In genomic region chr2:180222250-180222649, GRCm38 (mm10) we compare ENCODE assay signal across 8 mouse cellular contexts. TPM values are rescaled to one million over a fixed set of nuclear protein-coding genes. Genes with fewer than 3 reads are reported as not detected.
A peak's percentile ranks its signal among the peaks of the same experiment; 100 is the strongest.
DNase-seq lines count a peak whose midpoint lies in the region; ATAC-seq and TF ChIP-seq lines count a peak whose summit lies in the region.

No protein-coding gene starts in this region.

- no peak overlapping the region for H3K9ac ChIP-seq in hindbrain, embryonic 16.5 days (ENCODE audit: low read depth, low read length)
- no peak overlapping the region for H3K9ac ChIP-seq in intestine, postnatal 0 days (ENCODE audit: low read depth, low read length)

- peaks cover 92% of the 10 kb centered on the region for H3K4me1 ChIP-seq in hindbrain, embryonic 10.5 days (replicated peaks)
- H3K4me1 ChIP-seq in hindbrain, embryonic 16.5 days (ENCODE audit: control insufficient read depth, insufficient read depth, low read depth, low read length), result peaks cover 24% of the 10 kb centered on the region
- peaks cover 87% of the 10 kb centered on the region for H3K4me1 ChIP-seq in embryonic facial prominence, embryonic 10.5 days
- H3K4me1 ChIP-seq in intestine, postnatal 0 days (replicated peaks; ENCODE audit: control insufficient read depth, insufficient read depth, low read length), result peaks cover 5% of the 10 kb centered on the region

- peaks cover 45% of the 10 kb centered on the region for H3K27me3 ChIP-seq in hindbrain, embryonic 10.5 days (ENCODE audit: insufficient read depth, poor library complexity, severe bottlenecking)
- peaks cover 24% of the 10 kb centered on the region for H3K27me3 ChIP-seq in hindbrain, embryonic 16.5 days (replicated peaks; ENCODE audit: control insufficient read depth, insufficient read depth, low read length)
- H3K27me3 ChIP-seq in embryonic facial prominence, embryonic 10.5 days (replicated peaks; ENCODE audit: low read depth, poor library complexity, severe bottlenecking), result peaks cover 53% of the 10 kb centered on the region
- peaks cover 4% of the 10 kb centered on the region; the same call in 1 of the 2 replicates for H3K27me3 ChIP-seq in intestine, postnatal 0 days (replicated peaks; ENCODE audit: control insufficient read depth, insufficient read depth, low read length)

- TF ChIP-seq CTCF in intestine, postnatal 0 days (IDR thresholded peaks at IDR 0.05; ENCODE audit: low read depth), result peak; percentile 69

- WGBS in hindbrain, embryonic 10.5 days, result 14% methylated on average over 6 of the region's 6 CpGs
- WGBS in hindbrain, embryonic 16.5 days, result 16% methylated on average over 6 of the region's 6 CpGs
- WGBS in embryonic facial prominence, embryonic 10.5 days, result 9% methylated on average over 6 of the region's 6 CpGs
- 5% methylated on average over 6 of the region's 6 CpGs for WGBS in intestine, postnatal 0 days

- H3K27ac ChIP-seq in hindbrain, embryonic 10.5 days, result 0 out of 2 replicates have a peak overlapping the region, but pooled peaks have one; percentile 45
- no peak overlapping the region for H3K27ac ChIP-seq in hindbrain, embryonic 16.5 days (ENCODE audit: low read depth, low read length)
- peak overlapping the region; percentile 16; the same call in 1 of the 2 replicates for H3K27ac ChIP-seq in embryonic facial prominence, embryonic 10.5 days (replicated peaks)
- H3K27ac ChIP-seq in intestine, postnatal 0 days (ENCODE audit: low read depth, low read length), result no peak overlapping the region

- peak; percentile 52 for DNase-seq in hindbrain, embryonic 10.5 days (ENCODE audit: low spot score)
- DNase-seq in embryonic facial prominence, embryonic 10.5 days (ENCODE audit: low spot score), result peak; percentile 70
- DNase-seq in lung, postnatal 10 days, result peak; percentile 75
- no peak for DNase-seq in natural killer cell, adult 2 months (ENCODE audit: low spot score in 2 of 2)
- DNase-seq in cerebellum, adult 9-11 months, result no peak

- no peaks in the 10 kb centered on the region for H3K9me3 ChIP-seq in hindbrain, embryonic 10.5 days
- H3K9me3 ChIP-seq in hindbrain, embryonic 16.5 days (ENCODE audit: control insufficient read depth, low read length), result no peaks in the 10 kb centered on the region
- no peaks in the 10 kb centered on the region for H3K9me3 ChIP-seq in embryonic facial prominence, embryonic 10.5 days
- no peaks in the 10 kb centered on the region for H3K9me3 ChIP-seq in intestine, postnatal 0 days (ENCODE audit: control insufficient read depth)

- ATAC-seq in hindbrain, embryonic 16.5 days, result no peak
- ATAC-seq in intestine, postnatal 0 days, result peak; percentile 27; the same call in 1 of the 2 replicates
- no peak for ATAC-seq in frontal cortex, adult (ENCODE audit: low TSS enrichment)

- no peak overlapping the region for H3K4me2 ChIP-seq in hindbrain, embryonic 16.5 days (ENCODE audit: low read length)
- no peak overlapping the region; the same call in 1 of the 2 replicates for H3K4me2 ChIP-seq in intestine, postnatal 0 days (replicated peaks; ENCODE audit: low read depth)

- H3K36me3 ChIP-seq in hindbrain, embryonic 10.5 days, result 0 out of 2 replicates have a peak, but pooled peaks cover 3% of the 10 kb centered on the region
- no peaks in the 10 kb centered on the region for H3K36me3 ChIP-seq in hindbrain, embryonic 16.5 days (ENCODE audit: control insufficient read depth, insufficient read depth, low read length)
- peaks cover 7% of the 10 kb centered on the region; the same call in 1 of the 2 replicates for H3K36me3 ChIP-seq in embryonic facial prominence, embryonic 10.5 days (replicated peaks)
- H3K36me3 ChIP-seq in intestine, postnatal 0 days (ENCODE audit: control insufficient read depth, insufficient read depth), result no peaks in the 10 kb centered on the region

- H3K4me3 ChIP-seq in hindbrain, embryonic 10.5 days, result no peak overlapping the region
- H3K4me3 ChIP-seq in hindbrain, embryonic 16.5 days (ENCODE audit: low read length), result no peak overlapping the region
- peak overlapping the region; percentile 80; the same call in 1 of the 2 replicates for H3K4me3 ChIP-seq in embryonic facial prominence, embryonic 10.5 days
- no peak overlapping the region for H3K4me3 ChIP-seq in intestine, postnatal 0 days (ENCODE audit: low read depth, low read length)

RNA-seq across cellular contexts. Expression of gene Lama5, which starts 3.4 kb away (rescaled TPM):
- polyA plus RNA-seq in hindbrain, embryonic 10.5 days (2016; fragmentation: Nextera tagmentation; extraction: Ambion mirVana), result 7.2 and 10.8 TPM in 2 replicates
- polyA plus RNA-seq in hindbrain, embryonic 16.5 days (2015; fragmentation: Nextera tagmentation; extraction: Ambion mirVana), result 2.2 and 3.5 TPM in 2 replicates
- polyA plus RNA-seq in embryonic facial prominence, embryonic 10.5 days (2016; fragmentation: Nextera tagmentation; extraction: Ambion mirVana), result 19.6 and 25.3 TPM in 2 replicates
- 19.8 and 23.5 TPM in 2 replicates for polyA plus RNA-seq in intestine, postnatal 0 days (2015; fragmentation: Nextera tagmentation; extraction: Ambion mirVana)

RNA-seq across cellular contexts. Expression of gene Rps21, which starts 34.9 kb away (rescaled TPM):
- polyA plus RNA-seq in hindbrain, embryonic 10.5 days (2016; fragmentation: Nextera tagmentation; extraction: Ambion mirVana), result 440 and 510 TPM in 2 replicates
- polyA plus RNA-seq in hindbrain, embryonic 16.5 days (2015; fragmentation: Nextera tagmentation; extraction: Ambion mirVana), result 271 and 282 TPM in 2 replicates
- 569 and 585 TPM in 2 replicates for polyA plus RNA-seq in embryonic facial prominence, embryonic 10.5 days (2016; fragmentation: Nextera tagmentation; extraction: Ambion mirVana)
- polyA plus RNA-seq in intestine, postnatal 0 days (2015; fragmentation: Nextera tagmentation; extraction: Ambion mirVana), result 442 and 454 TPM in 2 replicates

RNA-seq across cellular contexts. Expression of gene Adrm1, which starts 51.0 kb away (rescaled TPM):
- 278 and 297 TPM in 2 replicates for polyA plus RNA-seq in hindbrain, embryonic 10.5 days (2016; fragmentation: Nextera tagmentation; extraction: Ambion mirVana)
- 193 and 201 TPM in 2 replicates for polyA plus RNA-seq in hindbrain, embryonic 16.5 days (2015; fragmentation: Nextera tagmentation; extraction: Ambion mirVana)
- polyA plus RNA-seq in embryonic facial prominence, embryonic 10.5 days (2016; fragmentation: Nextera tagmentation; extraction: Ambion mirVana), result 264 and 272 TPM in 2 replicates
- 132 and 142 TPM in 2 replicates for polyA plus RNA-seq in intestine, postnatal 0 days (2015; fragmentation: Nextera tagmentation; extraction: Ambion mirVana)

RNA-seq across cellular contexts. Expression of gene Cables2, which starts 51.0 kb away (rescaled TPM):
- 12.6 and 16.0 TPM in 2 replicates for polyA plus RNA-seq in hindbrain, embryonic 10.5 days (2016; fragmentation: Nextera tagmentation; extraction: Ambion mirVana)
- polyA plus RNA-seq in hindbrain, embryonic 16.5 days (2015; fragmentation: Nextera tagmentation; extraction: Ambion mirVana), result 11.1 and 22.2 TPM in 2 replicates
- 12.7 and 13.2 TPM in 2 replicates for polyA plus RNA-seq in embryonic facial prominence, embryonic 10.5 days (2016; fragmentation: Nextera tagmentation; extraction: Ambion mirVana)
- 8.2 and 8.4 TPM in 2 replicates for polyA plus RNA-seq in intestine, postnatal 0 days (2015; fragmentation: Nextera tagmentation; extraction: Ambion mirVana)

Comparison
In these comparisons a context has a peak if more than half of its experiments do, and no peak if none do; other contexts are left out.
1. H3K27ac ChIP-seq: peak in hindbrain, embryonic 10.5 days (single experiment) and embryonic facial prominence, embryonic 10.5 days (single experiment); none in hindbrain, embryonic 16.5 days (single experiment) and intestine, postnatal 0 days (single experiment).
2. DNase-seq: peak in hindbrain, embryonic 10.5 days (single experiment), embryonic facial prominence, embryonic 10.5 days (single experiment) and lung, postnatal 10 days (single experiment); none in natural killer cell, adult 2 months (0 of 2) and cerebellum, adult 9-11 months (single experiment).